Mouse (Mus musculus): Measurements from ENCODE around the gene Tulp4.

Gene Tulp4

GRCm38 (mm10) chr17:6106361-6107014, at the start of gene Tulp4:
Tulp4 (plus strand) TSS chr17:6106437.
- peak; percentile 90 for DNase-seq (ENCODE audit: low spot score)

- no peak for DNase-seq (ENCODE audit: low spot score)
These were observed 43.4 kb upstream of the Tulp4 start for GRCm38 (mm10) chr17:6062793-6063192.

GRCm38 (mm10) chr17:6063532-6063931, 42.7 kb upstream of the Tulp4 start:
- no peak for DNase-seq (ENCODE audit: low spot score)

- DNase-seq (ENCODE audit: low spot score), result no peak
These were observed 40.2 kb upstream of the Tulp4 start for GRCm38 (mm10) chr17:6066021-6066420.

GRCm38 (mm10) chr17:6067613-6068012, 38.6 kb upstream of the Tulp4 start:
- no peak for DNase-seq (ENCODE audit: low spot score)

- no peak for DNase-seq (ENCODE audit: low spot score)
These were observed 36.4 kb upstream of the Tulp4 start for GRCm38 (mm10) chr17:6069866-6070265.

- no peak for DNase-seq (ENCODE audit: low spot score)
These were observed 32.8 kb upstream of the Tulp4 start for GRCm38 (mm10) chr17:6073405-6073804.

GRCm38 (mm10) chr17:6079287-6080122, 26.7 kb upstream of the Tulp4 start, which contains the start of the genes Serac1 and Gtf2h5:
Serac1 (minus strand) TSS chr17:6079741.
Gtf2h5 (plus strand) TSS chr17:6079786.
- DNase-seq (ENCODE audit: low spot score), result peak; percentile 98

GRCm38 (mm10) chr17:6083323-6083890, 22.8 kb upstream of the Tulp4 start:
- no peak for DNase-seq (ENCODE audit: low spot score)

GRCm38 (mm10) chr17:6091604-6092003, 14.6 kb upstream of the Tulp4 start:
- no peak for DNase-seq (ENCODE audit: low spot score)

- DNase-seq (ENCODE audit: low spot score), result no peak
These were observed 10.7 kb upstream of the Tulp4 start for GRCm38 (mm10) chr17:6095579-6095978.

GRCm38 (mm10) chr17:6097884-6098283, 8.4 kb upstream of the Tulp4 start:
- peak; percentile 66 for DNase-seq (ENCODE audit: low spot score)

GRCm38 (mm10) chr17:6102287-6102686, 4.0 kb upstream of the Tulp4 start:
- no peak for DNase-seq (ENCODE audit: low spot score)

- no peak for DNase-seq (ENCODE audit: low spot score)
These were observed 2.7 kb upstream of the Tulp4 start for GRCm38 (mm10) chr17:6103566-6103965.

- peak; percentile 61 for DNase-seq (ENCODE audit: low spot score)
These were observed 871 bp downstream of the Tulp4 start for GRCm38 (mm10) chr17:6107015-6107601.

- no peak for DNase-seq (ENCODE audit: low spot score)
These were observed 1.9 kb downstream of the Tulp4 start for GRCm38 (mm10) chr17:6108175-6108574.

GRCm38 (mm10) chr17:6110956-6111355, 4.7 kb downstream of the Tulp4 start:
- no peak for DNase-seq (ENCODE audit: low spot score)

GRCm38 (mm10) chr17:6113653-6114052, 7.4 kb downstream of the Tulp4 start:
- DNase-seq (ENCODE audit: low spot score), result no peak

- DNase-seq (ENCODE audit: low spot score), result no peak
These were observed 8.8 kb downstream of the Tulp4 start for GRCm38 (mm10) chr17:6115085-6115484.

- DNase-seq (ENCODE audit: low spot score), result no peak
These were observed 11.0 kb downstream of the Tulp4 start for GRCm38 (mm10) chr17:6117148-6117725.

GRCm38 (mm10) chr17:6117917-6118316, 11.7 kb downstream of the Tulp4 start:
- DNase-seq (ENCODE audit: low spot score), result no peak

GRCm38 (mm10) chr17:6118861-6119260, 12.6 kb downstream of the Tulp4 start:
- no peak for DNase-seq (ENCODE audit: low spot score)
